Mouse (Mus musculus) heart, embryonic 13.5 days (tissue): ENCODE results near the gene Ccdc117. TPM values are rescaled to one million over a fixed set of nuclear protein-coding genes. Genes with fewer than 3 reads are reported as not detected.
"Not testable (repeated sequence)": the region's sequence is repeated elsewhere in the genome, so short reads cannot be mapped to it uniquely, and the experiment has no call there.

Experiments
- ATAC-seq: fragments of 200-750 bp; cut with Nextera tagmentation; 2 replicates; pipeline ENCODE4 v1.8.0; 2017; ENCODE audit warnings: moderate TSS enrichment; ENCODE audit not compliant: insufficient number of reproducible peaks, low FRiP score, low TSS enrichment; ENCODE audit errors: extremely low read depth
- H3K27ac ChIP-seq: fragments of 300-500 bp; sonication (generic); replicated peaks from 2 replicates; pipeline ENCODE4 v1.5.1; 2015; ENCODE audit warnings: moderate library complexity, mild to moderate bottlenecking, inconsistent platforms
- H3K27me3 ChIP-seq: fragments of 300-500 bp; sonication (generic); replicated peaks from 2 replicates; pipeline ENCODE4 v1.6.1; 2015; ENCODE audit warnings: mild to moderate bottlenecking, inconsistent platforms
- H3K36me3 ChIP-seq: fragments of 300-500 bp; sonication (generic); 2 replicates; pipeline ENCODE4 v1.6.1; 2015; ENCODE audit warnings: mild to moderate bottlenecking, inconsistent platforms
- H3K4me1 ChIP-seq: fragments of 300-500 bp; sonication (generic); 2 replicates; pipeline ENCODE4 v1.6.1; 2015; ENCODE audit warnings: inconsistent platforms
- H3K4me2 ChIP-seq: fragments of 300-500 bp; sonication (generic); 2 replicates; pipeline ENCODE4 v1.6.1; 2015; ENCODE audit warnings: inconsistent platforms, mild to moderate bottlenecking, moderate library complexity
- H3K4me3 ChIP-seq: fragments of 300-500 bp; sonication (generic); 2 replicates; pipeline ENCODE4 v1.5.1; 2015; ENCODE audit warnings: moderate library complexity, mild to moderate bottlenecking, inconsistent platforms
- H3K9ac ChIP-seq: fragments of 300-500 bp; sonication (generic); 2 replicates; pipeline ENCODE4 v1.6.1; 2015; ENCODE audit warnings: inconsistent platforms, mild to moderate bottlenecking, moderate library complexity
- H3K9me3 ChIP-seq: fragments of 300-500 bp; sonication (generic); 2 replicates; pipeline ENCODE4 v1.6.1; 2016; ENCODE audit warnings: inconsistent platforms
- WGBS: fragments of 180-500 bp; shearing (Covaris S2); methylation state at CpG from one replicate; pipeline ENCODE4 v1.1.7; 2015; ENCODE audit warnings: mixed read lengths; 5-methylcytosine and 5-hydroxymethylcytosine counted together
- polyA plus RNA-seq: library from polyadenylated mRNA; unstranded; fragments of >200 nt; fragmentation: Nextera tagmentation; extraction: Ambion mirVana; gene quantifications from 2 replicates; pipeline ENCODE4 v1.2.1, GENCODE M21; 2015

Gene Ccdc117
- polyA plus RNA-seq, 1 experiment from 2014 or later, result 11.9 TPM

GRCm38 (mm10) chr11:5491912-5492311 lies 50.1 kb downstream of the Ccdc117 start:
- Histone ChIP-seq H3K4me3 (no peak overlapping the region), H3K36me3 (no peaks in the 10 kb centered on the region), H3K27me3 (no peaks in the 10 kb centered on the region), H3K9ac (no peak overlapping the region), H3K27ac (no peak overlapping the region), H3K9me3 (no peaks in the 10 kb centered on the region), H3K4me2 (no peak overlapping the region), H3K4me1 (no peaks in the 10 kb centered on the region)
- no peak for ATAC-seq
- 36% methylated on average over 7 of the region's 7 CpGs for WGBS

- Histone ChIP-seq H3K9me3 (no peaks in the 10 kb centered on the region), H3K27me3 (no peaks in the 10 kb centered on the region), H3K4me1 (no peaks in the 10 kb centered on the region), H3K36me3 (no peaks in the 10 kb centered on the region), H3K4me2 (no peak overlapping the region), H3K4me3 (no peak overlapping the region), H3K27ac (no peak overlapping the region), H3K9ac (no peak overlapping the region)
- 72% methylated on average over 10 of the region's 10 CpGs for WGBS
- no peak for ATAC-seq
Measured at GRCm38 (mm10) chr11:5490989-5491656, 50.9 kb downstream of the Ccdc117 start.

- not testable (repeated sequence) for H3K36me3 ChIP-seq, H3K9me3 ChIP-seq, ATAC-seq, H3K27me3 ChIP-seq, H3K4me2 ChIP-seq, H3K9ac ChIP-seq, H3K4me3 ChIP-seq, H3K4me1 ChIP-seq, H3K27ac ChIP-seq
- 78% methylated on average over 10 of the region's 10 CpGs for WGBS
Measured at GRCm38 (mm10) chr11:5489433-5489832, 52.6 kb downstream of the Ccdc117 start.

GRCm38 (mm10) chr11:5485193-5486011 lies 56.6 kb downstream of the Ccdc117 start:
- ATAC-seq, result no peak
- H3K4me1 ChIP-seq, result peaks cover 6% of the 10 kb centered on the region; the same call in 1 of the 2 replicates
- no peaks in the 10 kb centered on the region for H3K27me3 ChIP-seq
- peak overlapping the region; percentile 36 for H3K27ac ChIP-seq
- no peaks in the 10 kb centered on the region for H3K36me3 ChIP-seq
- no peaks in the 10 kb centered on the region for H3K9me3 ChIP-seq
- H3K4me3 ChIP-seq, result peak overlapping the region; percentile 50
- 11% methylated on average over 15 of the region's 15 CpGs for WGBS
- H3K4me2 ChIP-seq, result peak overlapping the region; percentile 73
- peak overlapping the region; percentile 77 for H3K9ac ChIP-seq

GRCm38 (mm10) chr11:5482581-5482980 lies 59.4 kb downstream of the Ccdc117 start:
- no peaks in the 10 kb centered on the region for H3K36me3 ChIP-seq
- H3K4me3 ChIP-seq, result no peak overlapping the region
- ATAC-seq, result no peak
- H3K27ac ChIP-seq, result no peak overlapping the region
- WGBS, result 79% methylated on average over 13 of the region's 13 CpGs
- H3K4me2 ChIP-seq, result no peak overlapping the region
- no peak overlapping the region for H3K9ac ChIP-seq
- H3K27me3 ChIP-seq, result no peaks in the 10 kb centered on the region
- no peaks in the 10 kb centered on the region for H3K9me3 ChIP-seq
- peaks cover 6% of the 10 kb centered on the region; the same call in 1 of the 2 replicates for H3K4me1 ChIP-seq

Other genes with a start within 250 kb of the Ccdc117 start
- gene Znrf3, start 97.3 kb downstream of the Ccdc117 start, polyA plus RNA-seq, result 7.6 and 8.6 TPM in 2 replicates
- 100 and 115 TPM in 2 replicates for gene Xbp1, start 21.5 kb downstream of the Ccdc117 start, polyA plus RNA-seq
- gene Ankrd36, start 27.5 kb upstream of the Ccdc117 start, polyA plus RNA-seq, result not detected in 2 replicates
- gene Mrps24, start 173.5 kb upstream of the Ccdc117 start, polyA plus RNA-seq, result 175 and 191 TPM in 2 replicates
- 26.6 and 30.0 TPM in 2 replicates for gene Urgcp, start 220.2 kb upstream of the Ccdc117 start, polyA plus RNA-seq
- 85.7 and 86.0 TPM in 2 replicates for gene Dbnl, start 246.3 kb upstream of the Ccdc117 start, polyA plus RNA-seq